Mouse (Mus musculus): ENCODE measurements around the gene Mt1. TPM values are rescaled to one million over a fixed set of nuclear protein-coding genes. Genes with fewer than 3 reads are reported as not detected.
"Not testable (repeated sequence)": the region's sequence is repeated elsewhere in the genome, so short reads cannot be mapped to it uniquely, and the experiment has no call there.

The Mt1 gene
- polyA plus RNA-seq, 1 experiment: 325 TPM

DNA sequence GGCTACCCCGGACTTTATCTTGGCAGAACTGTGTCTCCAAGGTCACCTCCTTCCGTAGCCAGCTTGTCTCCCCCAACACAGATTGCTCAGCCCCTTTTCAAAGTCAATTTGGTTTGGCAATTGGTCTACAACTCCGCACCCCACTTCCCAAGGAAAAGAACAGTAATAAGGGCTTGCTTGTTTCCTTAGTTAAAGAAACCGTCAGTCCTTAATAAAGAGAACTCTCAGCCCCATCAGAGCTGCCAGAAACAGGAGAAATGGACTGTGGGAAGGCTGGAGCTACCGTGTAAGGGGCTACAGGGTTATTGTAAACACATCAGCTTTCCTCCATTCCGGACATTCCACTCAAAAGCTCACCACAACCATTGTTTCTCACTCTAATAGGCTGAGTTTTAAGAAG, 24.3 kb upstream of the Mt1 start:
- H3K27me3 ChIP-seq (ENCODE audit: control insufficient read depth, insufficient read depth, low read length): no peaks in the 10 kb centered on the region; the same call in 1 of the 2 replicates
- H3K36me3 ChIP-seq (ENCODE audit: control insufficient read depth, insufficient read depth, low read length): no peaks in the 10 kb centered on the region
- no peak overlapping the region for H3K4me3 ChIP-seq (ENCODE audit: extremely low read depth, insufficient read depth, insufficient read length)
- no peak overlapping the region for H3K27ac ChIP-seq (ENCODE audit: insufficient read depth, low read length)
- TF ChIP-seq CTCF (IDR thresholded peaks at IDR 0.05; ENCODE audit: extremely low read depth, insufficient read depth, insufficient read length, insufficient replicate concordance) (no peak), POLR2A (IDR thresholded peaks at IDR 0.05; ENCODE audit: low read depth, low read length) (no peak)
- H3K4me1 ChIP-seq (ENCODE audit: control insufficient read depth, insufficient read depth, insufficient read length): no peaks in the 10 kb centered on the region; the same call in 1 of the 2 replicates
- no peak for DNase-seq (ENCODE audit: low read depth in 1 of 2, low spot score in 2 of 2)
- 54% methylated on average over 6 of the region's 6 CpGs for WGBS

DNA sequence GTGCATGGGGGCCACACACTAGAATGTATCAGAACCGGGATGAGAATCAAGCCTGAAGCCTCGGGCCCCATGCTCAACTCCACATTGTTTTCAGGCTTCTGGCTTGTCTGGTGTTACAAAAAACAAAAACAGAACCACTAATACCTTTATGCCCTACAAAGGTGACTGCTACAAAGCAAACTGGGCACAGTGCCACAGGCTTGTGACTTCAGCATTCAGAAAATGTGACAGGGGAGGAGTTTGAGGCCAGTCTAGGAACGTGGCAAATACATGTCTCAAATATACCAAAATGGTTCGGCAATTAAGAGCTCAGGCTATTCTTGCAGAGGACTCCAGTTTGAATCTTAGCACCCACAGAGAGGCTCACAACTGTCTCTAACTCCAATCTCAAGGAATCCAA, 22.8 kb upstream of the Mt1 start:
- Histone ChIP-seq H3K36me3 (ENCODE audit: control insufficient read depth, insufficient read depth, low read length) (no peaks in the 10 kb centered on the region), H3K4me3 (ENCODE audit: extremely low read depth, insufficient read depth, insufficient read length) (no peak overlapping the region), H3K27me3 (ENCODE audit: control insufficient read depth, insufficient read depth, low read length) (no peaks in the 10 kb centered on the region; the same call in 1 of the 2 replicates), H3K4me1 (ENCODE audit: control insufficient read depth, insufficient read depth, insufficient read length) (no peaks in the 10 kb centered on the region; the same call in 1 of the 2 replicates), H3K27ac (ENCODE audit: insufficient read depth, low read length) (no peak overlapping the region)
- 63% methylated on average over 4 of the region's 4 CpGs for WGBS
- no peak for DNase-seq (ENCODE audit: low read depth in 1 of 2, low spot score in 2 of 2)
- TF ChIP-seq CTCF (IDR thresholded peaks at IDR 0.05; ENCODE audit: extremely low read depth, insufficient read depth, insufficient read length, insufficient replicate concordance) (no peak), POLR2A (IDR thresholded peaks at IDR 0.05; ENCODE audit: low read depth, low read length) (no peak)

DNA sequence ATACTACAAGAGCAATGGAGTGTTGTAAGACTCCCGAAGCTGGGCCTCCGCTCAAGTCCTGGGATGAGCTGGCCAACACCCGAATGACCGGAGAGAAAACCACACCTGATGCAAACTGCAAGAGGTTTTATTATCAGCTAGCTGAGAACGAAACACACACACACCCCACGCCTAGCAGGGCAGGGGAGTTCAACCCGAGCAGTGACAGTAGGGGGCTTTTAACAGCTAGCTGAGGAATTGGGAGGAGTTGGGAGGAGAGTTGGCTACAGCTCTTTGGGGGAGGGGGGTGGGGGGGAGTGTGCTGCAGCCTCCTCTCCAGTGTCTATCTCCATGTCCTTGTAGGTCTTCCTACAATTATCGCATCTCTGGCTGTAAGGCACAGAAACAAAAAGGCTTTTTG, 13.1 kb upstream of the Mt1 start:
- not testable (repeated sequence) for H3K36me3 ChIP-seq (ENCODE audit: control insufficient read depth, insufficient read depth, low read length); H3K27me3 ChIP-seq (ENCODE audit: control insufficient read depth, insufficient read depth, low read length); H3K4me1 ChIP-seq (ENCODE audit: control insufficient read depth, insufficient read depth, insufficient read length); DNase-seq (ENCODE audit: low read depth in 1 of 2, low spot score in 2 of 2); H3K27ac ChIP-seq (ENCODE audit: insufficient read depth, low read length); H3K4me3 ChIP-seq (ENCODE audit: extremely low read depth, insufficient read depth, insufficient read length)
- WGBS: 83% methylated on average over 8 of the region's 8 CpGs

DNA sequence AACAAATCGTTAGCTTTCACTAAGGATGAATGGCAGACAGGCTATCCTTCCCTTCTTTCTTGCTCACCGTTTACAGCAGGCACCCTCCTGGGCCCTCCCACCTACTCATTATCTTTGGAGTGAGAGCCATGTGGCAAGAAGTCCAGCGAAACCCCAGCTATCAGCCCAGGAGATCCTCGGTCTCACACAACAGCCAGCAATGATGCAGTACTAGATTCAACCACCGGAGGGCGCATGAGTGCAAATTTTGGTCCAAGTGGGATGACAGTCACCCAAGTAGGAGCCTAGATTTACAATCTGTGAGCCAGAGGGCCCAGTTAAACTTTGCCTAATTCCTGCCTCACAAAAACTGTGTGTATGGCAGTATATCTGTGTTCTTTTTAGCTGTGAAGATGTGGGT, 11.6 kb upstream of the Mt1 start:
- TF ChIP-seq CTCF (IDR thresholded peaks at IDR 0.05; ENCODE audit: extremely low read depth, insufficient read depth, insufficient read length, insufficient replicate concordance) (peak; percentile 84; the same call in 1 of the 2 replicates), POLR2A (IDR thresholded peaks at IDR 0.05; ENCODE audit: low read depth, low read length) (no peak)
- Histone ChIP-seq H3K27ac (ENCODE audit: insufficient read depth, low read length) (no peak overlapping the region), H3K4me3 (ENCODE audit: extremely low read depth, insufficient read depth, insufficient read length) (no peak overlapping the region), H3K27me3 (ENCODE audit: control insufficient read depth, insufficient read depth, low read length) (peaks cover 2% of the 10 kb centered on the region), H3K4me1 (ENCODE audit: control insufficient read depth, insufficient read depth, insufficient read length) (no peaks in the 10 kb centered on the region), H3K36me3 (ENCODE audit: control insufficient read depth, insufficient read depth, low read length) (no peaks in the 10 kb centered on the region)
- DNase-seq (ENCODE audit: low read depth in 1 of 2, low spot score in 2 of 2): peak; percentile 27 to 79
- WGBS: 3% methylated on average over 6 of the region's 6 CpGs

DNA sequence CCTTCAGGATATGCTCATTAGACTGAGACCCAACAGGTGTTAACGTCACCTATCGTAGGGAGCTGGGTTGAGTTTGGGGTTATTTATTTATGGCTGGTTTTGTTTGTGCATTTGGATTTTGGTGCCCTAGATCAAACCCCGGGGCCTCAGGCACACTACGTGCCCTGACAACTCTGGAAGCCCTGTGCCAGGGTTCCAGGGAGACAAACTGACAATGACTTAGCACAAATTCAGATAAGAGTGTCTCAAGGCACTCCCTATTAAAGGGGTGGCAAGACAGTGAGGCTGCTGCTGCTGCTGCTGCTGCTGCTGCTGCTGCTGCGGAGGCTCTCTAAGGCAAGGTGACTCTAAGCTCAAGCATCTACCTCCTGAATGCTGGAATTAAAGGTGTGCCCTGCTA, 9.3 kb upstream of the Mt1 start:
- WGBS: 80% methylated on average over 5 of the region's 5 CpGs
- H3K4me1 ChIP-seq (ENCODE audit: control insufficient read depth, insufficient read depth, insufficient read length): no peaks in the 10 kb centered on the region
- no peaks in the 10 kb centered on the region for H3K36me3 ChIP-seq (ENCODE audit: control insufficient read depth, insufficient read depth, low read length)
- H3K27me3 ChIP-seq (ENCODE audit: control insufficient read depth, insufficient read depth, low read length): peaks cover 3% of the 10 kb centered on the region
- H3K27ac ChIP-seq (ENCODE audit: insufficient read depth, low read length): no peak overlapping the region
- DNase-seq (ENCODE audit: low read depth in 1 of 2, low spot score in 2 of 2): no peak
- TF ChIP-seq CTCF (IDR thresholded peaks at IDR 0.05; ENCODE audit: extremely low read depth, insufficient read depth, insufficient read length, insufficient replicate concordance): no peak
- TF ChIP-seq POLR2A (IDR thresholded peaks at IDR 0.05; ENCODE audit: low read depth, low read length): no peak
- no peak overlapping the region for H3K4me3 ChIP-seq (ENCODE audit: extremely low read depth, insufficient read depth, insufficient read length)

DNA sequence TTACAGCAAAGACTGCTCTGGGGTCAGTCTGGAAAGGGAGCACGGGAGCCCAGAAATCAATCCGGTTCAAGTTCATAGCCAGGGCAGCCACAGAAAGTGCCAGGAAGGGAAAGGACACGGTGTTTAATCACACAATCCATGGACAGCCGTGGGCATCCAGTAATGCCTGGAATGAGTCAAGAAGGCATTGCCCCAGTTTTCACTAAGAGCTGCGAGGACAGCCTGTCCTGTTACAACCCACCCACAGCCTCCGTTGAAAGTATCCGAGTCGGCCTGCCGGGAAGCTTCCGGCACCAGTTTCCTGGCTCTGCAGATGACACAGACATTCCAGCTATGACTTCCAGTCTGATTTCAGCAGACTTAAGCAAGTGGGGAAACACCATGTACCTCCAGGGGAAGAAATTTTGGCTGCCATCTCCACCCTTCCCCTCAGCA, 7.5 kb upstream of the Mt1 start:
- Histone ChIP-seq H3K27me3 (ENCODE audit: control insufficient read depth, insufficient read depth, low read length) (peaks cover 3% of the 10 kb centered on the region), H3K4me3 (ENCODE audit: extremely low read depth, insufficient read depth, insufficient read length) (no peak overlapping the region), H3K36me3 (ENCODE audit: control insufficient read depth, insufficient read depth, low read length) (no peaks in the 10 kb centered on the region), H3K27ac (ENCODE audit: insufficient read depth, low read length) (no peak overlapping the region), H3K4me1 (ENCODE audit: control insufficient read depth, insufficient read depth, insufficient read length) (no peaks in the 10 kb centered on the region)
- no peak for TF ChIP-seq POLR2A (IDR thresholded peaks at IDR 0.05; ENCODE audit: low read depth, low read length)
- no peak for TF ChIP-seq CTCF (IDR thresholded peaks at IDR 0.05; ENCODE audit: extremely low read depth, insufficient read depth, insufficient read length, insufficient replicate concordance)
- WGBS: 31% methylated on average over 10 of the region's 10 CpGs
- no peak for DNase-seq (ENCODE audit: low read depth in 1 of 2, low spot score in 2 of 2)

DNA sequence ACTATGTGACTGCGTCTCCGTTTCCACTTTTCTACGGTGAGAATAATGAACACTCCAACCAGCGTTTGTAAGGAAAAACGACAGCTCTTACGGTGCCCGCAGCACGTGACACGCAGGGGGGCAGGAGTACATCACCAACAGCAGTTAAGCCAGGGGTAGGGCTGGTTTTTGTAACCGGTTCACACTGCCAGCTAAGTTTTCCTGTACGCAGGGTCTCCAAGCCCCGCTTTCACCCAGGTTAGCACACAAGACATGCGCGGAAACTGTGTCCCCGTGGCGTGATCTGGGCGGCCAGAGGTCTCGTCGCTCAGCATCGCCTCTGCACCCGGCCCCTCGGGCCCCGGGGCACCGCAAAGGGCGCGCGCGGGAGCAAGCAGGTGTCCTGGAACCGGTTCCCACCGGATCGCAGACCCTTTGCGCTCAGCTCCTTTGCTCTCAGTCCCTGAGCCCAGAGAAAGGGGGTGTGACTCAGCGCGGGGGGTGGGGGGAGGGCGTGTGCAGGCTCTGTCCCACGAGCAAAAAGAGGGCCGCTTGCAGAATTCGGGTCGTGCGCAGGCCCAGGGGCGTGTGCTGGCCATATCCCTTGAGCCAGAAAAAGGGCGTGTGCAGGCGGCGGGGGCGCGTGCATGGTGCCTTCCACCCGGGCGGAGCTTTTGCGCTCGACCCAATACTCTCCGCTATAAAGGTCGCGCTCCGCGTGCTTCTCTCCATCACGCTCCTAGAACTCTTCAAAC, 6.6 kb upstream of the Mt1 start, which contains the start of gene Mt2:
Mt2 (plus strand) TSS at position 590 of the 734 bp plus-strand sequence.
- Histone ChIP-seq H3K27me3 (ENCODE audit: control insufficient read depth, insufficient read depth, low read length) (peaks cover 3% of the 10 kb centered on the region), H3K36me3 (ENCODE audit: control insufficient read depth, insufficient read depth, low read length) (no peaks in the 10 kb centered on the region), H3K27ac (ENCODE audit: insufficient read depth, low read length) (no peak within 1 kb of the TSS), H3K4me3 (ENCODE audit: extremely low read depth, insufficient read depth, insufficient read length) (peak within 1 kb of the TSS; percentile 18; the same call in 1 of the 2 replicates), H3K4me1 (ENCODE audit: control insufficient read depth, insufficient read depth, insufficient read length) (no peaks in the 10 kb centered on the region)
- 1% methylated on average over 56 of the region's 56 CpGs for WGBS
- TF ChIP-seq CTCF (IDR thresholded peaks at IDR 0.05; ENCODE audit: extremely low read depth, insufficient read depth, insufficient read length, insufficient replicate concordance) (no peak), POLR2A (IDR thresholded peaks at IDR 0.05; ENCODE audit: low read depth, low read length) (no peak)
- DNase-seq (ENCODE audit: low read depth in 1 of 2, low spot score in 2 of 2): no peak
